Mouse (Mus musculus) kidney, embryonic 15.5 days (tissue): Measurements from ENCODE around the gene Erc2. TPM values are rescaled to one million over a fixed set of nuclear protein-coding genes. Genes with fewer than 3 reads are reported as not detected.

Experiments
- ATAC-seq: fragments of 200-750 bp; cut with Nextera tagmentation; replicated peaks from 2 replicates; pipeline ENCODE4 v1.8.0; 2017; ENCODE audit warnings: moderate TSS enrichment; ENCODE audit not compliant: low FRiP score
- H3K27ac ChIP-seq: fragments of 300-500 bp; sonication (generic); 2 replicates; pipeline ENCODE4 v1.5.1; 2015; ENCODE audit warnings: mild to moderate bottlenecking, inconsistent platforms
- H3K27me3 ChIP-seq: fragments of 300-500 bp; sonication (generic); 2 replicates; pipeline ENCODE4 v1.6.1; 2015; ENCODE audit warnings: inconsistent platforms
- H3K36me3 ChIP-seq: fragments of 300-500 bp; sonication (generic); 2 replicates; pipeline ENCODE4 v1.6.1; 2015; ENCODE audit warnings: inconsistent platforms
- H3K4me1 ChIP-seq: fragments of 300-500 bp; sonication (generic); 2 replicates; pipeline ENCODE4 v1.6.1; 2015; ENCODE audit warnings: inconsistent platforms
- H3K4me2 ChIP-seq: fragments of 300-500 bp; sonication (generic); 2 replicates; pipeline ENCODE4 v1.6.1; 2015; ENCODE audit warnings: moderate library complexity, mild to moderate bottlenecking, inconsistent platforms
- H3K4me3 ChIP-seq: fragments of 300-500 bp; sonication (generic); replicated peaks from 2 replicates; pipeline ENCODE4 v1.5.1; 2015; ENCODE audit warnings: mild to moderate bottlenecking, inconsistent platforms
- H3K9ac ChIP-seq: fragments of 300-500 bp; sonication (generic); 2 replicates; pipeline ENCODE4 v1.6.1; 2015; ENCODE audit warnings: mild to moderate bottlenecking, inconsistent platforms
- H3K9me3 ChIP-seq: fragments of 300-500 bp; sonication (generic); replicated peaks from 2 replicates; pipeline ENCODE4 v1.6.1; 2016; ENCODE audit warnings: inconsistent platforms
- WGBS: fragments of 180-500 bp; shearing (Covaris S2); methylation state at CpG from one replicate; pipeline ENCODE4 v1.1.7; 2015; ENCODE audit warnings: mixed read lengths; 5-methylcytosine and 5-hydroxymethylcytosine counted together
- polyA plus RNA-seq: library from polyadenylated mRNA; unstranded; fragments of >200 nt; fragmentation: Nextera tagmentation; extraction: Ambion mirVana; gene quantifications from 2 replicates; pipeline ENCODE4 v1.2.1, GENCODE M21; 2015

Erc2 gene
- polyA plus RNA-seq, 1 experiment from 2014 or later = 7.0 TPM

DNA sequence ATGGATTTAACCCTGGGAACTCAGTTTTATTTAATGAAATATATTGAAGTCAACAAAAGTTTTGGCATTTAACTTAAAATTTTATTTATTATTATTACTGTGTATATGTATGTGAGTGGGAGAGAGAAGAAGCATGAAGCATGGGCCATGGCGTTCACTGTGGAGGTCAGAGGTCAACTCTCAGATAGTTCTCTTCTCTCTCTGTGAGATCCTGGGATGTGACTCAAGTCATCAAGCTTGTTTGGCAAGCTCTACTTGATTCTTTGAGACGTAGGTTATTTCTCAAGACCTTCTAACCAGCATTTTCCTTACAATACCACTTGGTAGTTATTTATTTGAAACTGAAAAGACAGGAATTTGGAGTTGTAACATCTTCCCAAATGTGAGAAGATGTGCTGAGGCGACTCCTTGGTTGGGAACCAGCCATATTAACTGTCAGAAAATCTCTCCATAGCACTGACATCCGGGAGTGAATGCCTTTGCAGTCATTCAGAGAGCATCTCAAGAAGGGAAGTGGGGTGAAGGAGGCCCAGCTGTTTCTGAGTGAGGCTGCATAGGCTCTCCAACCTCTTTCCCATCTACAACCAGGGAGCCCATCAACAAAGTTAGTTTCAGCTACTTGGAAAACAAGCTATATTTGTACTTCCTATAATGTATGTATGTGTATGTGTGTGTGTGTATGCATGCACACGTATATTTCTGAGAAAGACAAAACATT, 299.6 kb downstream of the Erc2 start:
- Histone ChIP-seq H3K4me1 (0 out of 2 replicates have a peak, but pooled peaks cover 2% of the 10 kb centered on the region), H3K9me3 (no peaks in the 10 kb centered on the region), H3K27ac (no peak overlapping the region), H3K9ac (no peak overlapping the region), H3K36me3 (no peaks in the 10 kb centered on the region), H3K4me2 (no peak overlapping the region), H3K27me3 (no peaks in the 10 kb centered on the region), H3K4me3 (no peak overlapping the region)
- 83% methylated on average over 5 of the region's 5 CpGs for WGBS
- no peak for ATAC-seq

DNA sequence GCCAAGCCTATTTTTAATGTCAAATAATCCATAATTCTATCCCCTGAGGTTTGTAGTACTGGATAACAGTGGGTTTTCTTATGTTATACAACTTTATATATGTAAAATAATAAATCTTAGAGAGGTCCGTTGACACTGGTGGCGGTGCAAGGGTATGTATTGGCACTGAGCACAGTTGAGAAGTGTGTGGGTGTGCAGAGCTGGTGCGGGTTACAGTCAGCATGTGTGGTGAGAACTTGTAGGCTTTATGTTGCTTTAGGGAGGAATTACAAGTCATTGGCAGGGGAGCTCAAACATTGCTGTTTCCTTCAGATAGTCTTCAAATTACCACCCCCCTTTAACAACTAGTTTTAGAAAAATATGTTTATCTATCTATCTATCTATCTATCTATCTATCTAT, 305.1 kb downstream of the Erc2 start:
- WGBS = 88% methylated on average over 3 of the region's 3 CpGs
- H3K36me3 ChIP-seq = no peaks in the 10 kb centered on the region
- H3K9me3 ChIP-seq = no peaks in the 10 kb centered on the region
- ATAC-seq = no peak
- H3K4me3 ChIP-seq = no peak overlapping the region
- no peaks in the 10 kb centered on the region for H3K4me1 ChIP-seq
- H3K9ac ChIP-seq = no peak overlapping the region
- no peak overlapping the region for H3K4me2 ChIP-seq
- no peak overlapping the region for H3K27ac ChIP-seq
- no peaks in the 10 kb centered on the region for H3K27me3 ChIP-seq

DNA sequence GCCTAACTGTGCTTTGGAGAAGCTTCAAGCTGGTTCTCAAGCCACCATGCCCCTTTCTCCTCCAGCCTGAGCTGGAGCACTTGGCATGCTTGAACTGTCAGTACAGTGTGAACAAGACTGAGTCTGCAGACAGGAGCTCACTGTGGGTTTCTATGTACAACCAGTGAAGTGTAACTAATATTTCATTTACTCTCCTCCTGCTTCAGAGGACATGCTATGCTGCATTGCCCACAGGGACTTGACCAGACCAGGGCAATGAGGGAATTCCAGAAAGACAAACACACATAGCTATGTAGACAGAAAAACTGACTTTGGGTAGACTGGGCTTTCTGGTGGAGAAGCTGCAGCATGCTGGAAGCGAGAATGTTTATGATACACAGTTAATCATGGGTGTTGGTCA, 311.3 kb downstream of the Erc2 start:
- H3K4me2 ChIP-seq = no peak overlapping the region
- no peak overlapping the region for H3K9ac ChIP-seq
- no peak overlapping the region for H3K4me3 ChIP-seq
- no peak overlapping the region for H3K27ac ChIP-seq
- WGBS = 66% methylated on average over 1 of the region's 1 CpGs
- no peaks in the 10 kb centered on the region for H3K36me3 ChIP-seq
- no peaks in the 10 kb centered on the region for H3K9me3 ChIP-seq
- H3K27me3 ChIP-seq = no peaks in the 10 kb centered on the region
- H3K4me1 ChIP-seq = no peaks in the 10 kb centered on the region
- no peak for ATAC-seq

DNA sequence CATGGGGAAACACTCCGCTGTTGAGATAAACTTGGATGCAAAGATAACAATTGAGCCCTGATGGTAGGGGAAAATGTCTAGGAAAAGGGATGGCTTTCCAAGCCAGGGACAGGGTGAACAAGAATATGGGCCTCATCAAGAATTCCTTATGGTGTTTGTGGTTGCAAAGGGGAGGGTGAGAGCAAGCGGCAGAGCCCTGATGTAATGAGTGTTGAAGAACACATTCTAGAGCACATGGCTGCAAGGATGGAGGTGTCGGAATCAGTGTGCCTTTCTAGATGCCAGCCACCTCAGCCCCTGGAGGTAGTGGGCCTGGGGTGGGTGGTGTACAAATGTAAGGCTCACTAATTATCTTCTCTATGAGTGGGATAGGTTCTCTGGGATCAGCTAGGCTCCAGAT, 313.5 kb downstream of the Erc2 start:
- no peak for ATAC-seq
- no peaks in the 10 kb centered on the region for H3K9me3 ChIP-seq
- no peaks in the 10 kb centered on the region for H3K36me3 ChIP-seq
- H3K4me3 ChIP-seq = no peak overlapping the region
- no peaks in the 10 kb centered on the region for H3K27me3 ChIP-seq
- no peak overlapping the region for H3K4me2 ChIP-seq
- no peaks in the 10 kb centered on the region for H3K4me1 ChIP-seq
- H3K27ac ChIP-seq = no peak overlapping the region
- whole genome bisulfite sequencing = 93% methylated on average over 3 of the region's 3 CpGs
- no peak overlapping the region for H3K9ac ChIP-seq

DNA sequence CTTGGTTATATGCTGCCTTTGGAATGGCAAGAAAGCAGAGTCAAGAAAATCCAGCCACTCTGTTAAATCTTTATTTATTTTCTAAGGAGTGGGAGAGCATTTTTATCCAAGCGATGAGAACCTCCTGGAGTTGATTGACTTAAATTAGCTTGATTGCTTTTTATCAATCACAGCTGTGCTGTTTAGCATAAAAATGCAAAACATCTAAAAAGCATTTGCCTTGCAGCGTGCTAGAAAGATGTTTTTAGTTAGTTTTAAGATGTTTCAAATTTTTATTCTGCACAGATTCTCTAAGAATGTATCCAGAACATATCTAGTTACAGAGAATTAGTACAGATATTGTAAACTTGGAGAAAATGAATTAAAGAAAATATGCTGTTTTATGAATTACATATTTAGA, 315.7 kb downstream of the Erc2 start:
- H3K4me2 ChIP-seq = no peak overlapping the region
- ATAC-seq = no peak
- H3K27me3 ChIP-seq = no peaks in the 10 kb centered on the region
- H3K4me1 ChIP-seq = no peaks in the 10 kb centered on the region
- no peak overlapping the region for H3K27ac ChIP-seq
- no peaks in the 10 kb centered on the region for H3K9me3 ChIP-seq
- no peak overlapping the region for H3K9ac ChIP-seq
- no peaks in the 10 kb centered on the region for H3K36me3 ChIP-seq
- WGBS = 69% methylated on average over 2 of the region's 2 CpGs
- no peak overlapping the region for H3K4me3 ChIP-seq

- Histone ChIP-seq H3K9me3 (no peaks in the 10 kb centered on the region), H3K27me3 (no peaks in the 10 kb centered on the region), H3K27ac (no peak overlapping the region), H3K36me3 (no peaks in the 10 kb centered on the region), H3K4me2 (no peak overlapping the region), H3K4me3 (no peak overlapping the region), H3K4me1 (0 out of 2 replicates have a peak, but pooled peaks cover 3% of the 10 kb centered on the region), H3K9ac (no peak overlapping the region)
- WGBS = 16% methylated on average over 1 of the region's 1 CpGs
- no peak for ATAC-seq
These were observed 323.0 kb downstream of the Erc2 start for GRCm38 (mm10) chr14:27945276-27945675.

- Histone ChIP-seq H3K9me3 (no peaks in the 10 kb centered on the region), H3K4me3 (no peak overlapping the region), H3K27ac (no peak overlapping the region), H3K4me2 (no peak overlapping the region), H3K36me3 (no peaks in the 10 kb centered on the region), H3K9ac (no peak overlapping the region), H3K27me3 (no peaks in the 10 kb centered on the region), H3K4me1 (0 out of 2 replicates have a peak, but pooled peaks cover 3% of the 10 kb centered on the region)
- ATAC-seq = no peak
- 48% methylated on average over 5 of the region's 5 CpGs for WGBS
These were observed 324.0 kb downstream of the Erc2 start for GRCm38 (mm10) chr14:27946211-27946610.

GRCm38 (mm10) chr14:27948391-27948790, 326.2 kb downstream of the Erc2 start:
- no peak overlapping the region for H3K4me2 ChIP-seq
- 0 out of 2 replicates have a peak, but pooled peaks cover 3% of the 10 kb centered on the region for H3K4me1 ChIP-seq
- no peaks in the 10 kb centered on the region for H3K9me3 ChIP-seq
- no peak for ATAC-seq
- no peak overlapping the region for H3K4me3 ChIP-seq
- WGBS = 74% methylated on average over 8 of the region's 8 CpGs
- H3K27ac ChIP-seq = no peak overlapping the region
- H3K9ac ChIP-seq = no peak overlapping the region
- no peaks in the 10 kb centered on the region for H3K36me3 ChIP-seq
- H3K27me3 ChIP-seq = no peaks in the 10 kb centered on the region

DNA sequence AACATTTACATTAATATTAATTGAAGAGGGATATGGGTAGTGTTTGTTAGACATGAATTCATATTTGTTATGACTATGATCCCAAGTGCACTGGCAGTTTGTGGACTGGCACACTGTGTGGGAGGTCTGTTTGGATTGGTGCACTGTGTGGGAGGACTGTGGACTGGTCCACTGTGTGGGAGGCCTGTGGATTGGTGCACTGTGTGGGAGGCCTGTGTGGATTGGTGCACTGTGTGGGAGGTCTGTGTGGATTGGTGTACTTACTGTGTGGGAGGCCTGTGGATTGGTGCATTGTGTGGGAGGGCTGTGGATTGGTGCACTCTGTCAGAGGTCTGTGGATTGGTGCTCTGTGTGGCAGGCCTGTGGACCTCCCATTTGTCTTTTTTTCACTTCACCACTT, 331.6 kb downstream of the Erc2 start:
- Histone ChIP-seq H3K9ac (no peak overlapping the region), H3K27ac (no peak overlapping the region), H3K36me3 (no peaks in the 10 kb centered on the region), H3K27me3 (no peaks in the 10 kb centered on the region), H3K9me3 (no peaks in the 10 kb centered on the region), H3K4me2 (no peak overlapping the region), H3K4me3 (no peak overlapping the region), H3K4me1 (no peaks in the 10 kb centered on the region; the same call in 1 of the 2 replicates)
- ATAC-seq = no peak

GRCm38 (mm10) chr14:27956801-27957200, 334.6 kb downstream of the Erc2 start:
- H3K36me3 ChIP-seq = no peaks in the 10 kb centered on the region
- H3K4me2 ChIP-seq = no peak overlapping the region
- no peaks in the 10 kb centered on the region for H3K9me3 ChIP-seq
- no peaks in the 10 kb centered on the region; the same call in 1 of the 2 replicates for H3K4me1 ChIP-seq
- WGBS = 61% methylated on average over 2 of the region's 2 CpGs
- no peak for ATAC-seq
- no peak overlapping the region for H3K27ac ChIP-seq
- no peak overlapping the region for H3K9ac ChIP-seq
- no peak overlapping the region for H3K4me3 ChIP-seq
- no peaks in the 10 kb centered on the region for H3K27me3 ChIP-seq

- no peak for ATAC-seq
- Histone ChIP-seq H3K27me3 (no peaks in the 10 kb centered on the region), H3K9ac (no peak overlapping the region), H3K36me3 (no peaks in the 10 kb centered on the region), H3K4me1 (no peaks in the 10 kb centered on the region), H3K4me3 (no peak overlapping the region), H3K4me2 (no peak overlapping the region), H3K9me3 (no peaks in the 10 kb centered on the region), H3K27ac (no peak overlapping the region)
- WGBS = 88% methylated on average over 6 of the region's 6 CpGs
These were observed 351.5 kb downstream of the Erc2 start for GRCm38 (mm10) chr14:27973701-27974100.

DNA sequence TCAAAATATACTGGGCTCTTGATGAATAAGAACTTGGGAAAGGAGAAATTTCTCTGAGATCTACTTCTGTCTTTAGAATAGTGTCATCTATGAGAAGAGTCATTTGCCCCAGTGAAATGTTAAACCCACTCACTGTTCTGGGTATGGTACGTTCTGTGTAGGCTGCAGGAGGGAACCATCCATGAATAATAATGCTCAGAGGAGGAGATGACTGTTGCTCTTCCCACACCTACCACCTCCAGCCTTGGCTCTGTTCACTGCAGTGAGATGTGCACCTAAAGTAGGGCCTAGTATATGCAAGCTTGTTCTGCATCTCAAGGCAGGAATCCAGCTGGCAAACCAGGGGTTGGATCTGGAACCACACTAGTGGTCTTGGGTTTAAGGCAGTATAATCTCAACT, 353.4 kb downstream of the Erc2 start:
- Histone ChIP-seq H3K4me1 (no peaks in the 10 kb centered on the region), H3K9me3 (no peaks in the 10 kb centered on the region), H3K36me3 (no peaks in the 10 kb centered on the region), H3K27me3 (no peaks in the 10 kb centered on the region), H3K9ac (no peak overlapping the region), H3K27ac (no peak overlapping the region), H3K4me3 (no peak overlapping the region), H3K4me2 (no peak overlapping the region)
- ATAC-seq = no peak
- 58% methylated on average over 1 of the region's 1 CpGs for WGBS

DNA sequence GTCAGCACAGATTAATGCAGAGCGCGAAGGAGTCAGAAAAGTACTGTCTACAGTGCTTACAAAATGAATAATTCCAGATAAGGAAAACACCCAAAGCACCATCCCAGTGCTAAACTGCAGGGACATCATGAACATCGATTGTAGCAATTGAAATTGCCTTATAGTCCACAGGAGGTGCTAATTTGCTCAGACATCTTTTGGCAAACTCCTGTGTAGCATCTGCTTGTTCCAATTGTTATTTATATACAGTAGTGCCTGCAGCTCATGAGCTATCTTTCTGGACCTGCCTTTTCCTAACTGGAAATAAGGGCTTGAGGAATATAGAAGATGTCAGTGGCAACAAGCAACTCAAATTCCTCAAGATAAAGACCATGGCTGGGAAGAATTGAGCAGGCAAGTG, 362.5 kb downstream of the Erc2 start:
- Histone ChIP-seq H3K4me3 (no peak overlapping the region), H3K27ac (no peak overlapping the region), H3K36me3 (no peaks in the 10 kb centered on the region), H3K9me3 (no peaks in the 10 kb centered on the region), H3K27me3 (no peaks in the 10 kb centered on the region), H3K4me2 (no peak overlapping the region), H3K9ac (no peak overlapping the region), H3K4me1 (no peaks in the 10 kb centered on the region)
- 89% methylated on average over 3 of the region's 3 CpGs for WGBS
- ATAC-seq = no peak
